Mouse (Mus musculus) stomach, embryonic 14.5 days (tissue): ENCODE data around the gene Hspe1. TPM values are rescaled to one million over a fixed set of nuclear protein-coding genes. Genes with fewer than 3 reads are reported as not detected.

Experiments
- ATAC-seq: fragments of 200-750 bp; cut with Nextera tagmentation; 2 replicates; pipeline ENCODE4 v1.8.0; 2017; ENCODE audit warnings: low read depth, moderate TSS enrichment; ENCODE audit not compliant: insufficient number of reproducible peaks, insufficient read depth, low FRiP score
- H3K27ac ChIP-seq: fragments of 300-500 bp; sonication (generic); 2 replicates; pipeline ENCODE4 v1.5.1; 2014; ENCODE audit warnings: mild to moderate bottlenecking, low read length, moderate library complexity, mixed read lengths
- H3K27me3 ChIP-seq: fragments of 300-500 bp; sonication (generic); 2 replicates; pipeline ENCODE4 v1.6.1; 2014; ENCODE audit warnings: low read length, control low read depth, mixed read lengths; ENCODE audit not compliant: control insufficient read depth, insufficient read depth
- H3K36me3 ChIP-seq: fragments of 300-500 bp; sonication (generic); 2 replicates; pipeline ENCODE4 v1.6.1; 2014; ENCODE audit warnings: mild to moderate bottlenecking, control low read depth, low read length, moderate library complexity, mixed read lengths; ENCODE audit not compliant: control insufficient read depth, insufficient read depth
- H3K4me1 ChIP-seq: fragments of 300-500 bp; sonication (generic); 2 replicates; pipeline ENCODE4 v1.6.1; 2014; ENCODE audit warnings: low read length, control low read depth, mixed read lengths; ENCODE audit not compliant: control insufficient read depth, insufficient read depth
- H3K4me2 ChIP-seq: fragments of 300-500 bp; sonication (generic); replicated peaks from 2 replicates; pipeline ENCODE4 v1.6.1; 2014; ENCODE audit warnings: low read depth, low read length, control low read depth
- H3K4me3 ChIP-seq: fragments of 300-500 bp; sonication (generic); 2 replicates; pipeline ENCODE4 v1.5.1; 2014; ENCODE audit warnings: low read depth, low read length, control low read depth
- H3K9ac ChIP-seq: fragments of 300-500 bp; sonication (generic); replicated peaks from 2 replicates; pipeline ENCODE4 v1.6.1; 2014; ENCODE audit warnings: low read depth, mild to moderate bottlenecking, control low read depth, low read length, moderate library complexity, mixed read lengths
- H3K9me3 ChIP-seq: fragments of 300-500 bp; sonication (generic); 2 replicates; pipeline ENCODE4 v1.6.1; 2016; ENCODE audit warnings: low read depth, low read length, control low read depth; ENCODE audit not compliant: control insufficient read depth
- WGBS: fragments of 180-500 bp; shearing (Covaris S2); extraction: QIAGEN DNeasy Blood & Tissue Kit; methylation state at CpG from one replicate; pipeline ENCODE4 v1.1.7; 2014; 5-methylcytosine and 5-hydroxymethylcytosine counted together
- polyA plus RNA-seq: library from polyadenylated mRNA; unstranded; fragments of >200 nt; fragmentation: Nextera tagmentation; extraction: Ambion mirVana; gene quantifications from 2 replicates; pipeline ENCODE4 v1.2.1, GENCODE M21; 2014

Hspe1 gene
- polyA plus RNA-seq, 1 experiment from 2014 or later, result 407 TPM

DNA sequence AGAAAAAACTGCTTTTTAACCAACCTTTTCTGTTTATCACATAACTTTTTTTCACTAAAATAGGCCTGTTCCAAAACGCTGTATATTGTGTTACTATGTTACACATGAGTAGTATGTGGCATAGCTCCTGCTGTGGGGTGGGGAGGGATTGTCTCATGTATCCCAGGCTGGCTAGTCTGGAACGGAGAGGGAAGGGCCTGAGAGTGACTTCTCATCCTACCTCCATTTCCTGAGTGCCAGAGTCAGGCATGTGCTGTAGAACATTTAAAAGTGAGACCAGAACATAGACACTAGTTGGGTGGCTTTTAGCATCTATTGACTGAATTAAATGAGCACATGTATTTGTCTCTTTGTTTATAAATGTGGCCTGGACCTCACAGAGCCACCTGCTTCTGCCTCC lies 45.2 kb downstream of the Hspe1 start:
- no peaks in the 10 kb centered on the region for H3K27me3 ChIP-seq
- H3K4me3 ChIP-seq, result no peak overlapping the region
- WGBS, result 70% methylated on average over 2 of the region's 2 CpGs
- H3K36me3 ChIP-seq, result no peaks in the 10 kb centered on the region
- no peaks in the 10 kb centered on the region for H3K9me3 ChIP-seq
- H3K4me1 ChIP-seq, result peaks cover 9% of the 10 kb centered on the region; the same call in 1 of the 2 replicates
- ATAC-seq, result no peak
- peak overlapping the region; percentile 21; the same call in 1 of the 2 replicates for H3K9ac ChIP-seq
- no peak overlapping the region for H3K27ac ChIP-seq
- no peak overlapping the region for H3K4me2 ChIP-seq

DNA sequence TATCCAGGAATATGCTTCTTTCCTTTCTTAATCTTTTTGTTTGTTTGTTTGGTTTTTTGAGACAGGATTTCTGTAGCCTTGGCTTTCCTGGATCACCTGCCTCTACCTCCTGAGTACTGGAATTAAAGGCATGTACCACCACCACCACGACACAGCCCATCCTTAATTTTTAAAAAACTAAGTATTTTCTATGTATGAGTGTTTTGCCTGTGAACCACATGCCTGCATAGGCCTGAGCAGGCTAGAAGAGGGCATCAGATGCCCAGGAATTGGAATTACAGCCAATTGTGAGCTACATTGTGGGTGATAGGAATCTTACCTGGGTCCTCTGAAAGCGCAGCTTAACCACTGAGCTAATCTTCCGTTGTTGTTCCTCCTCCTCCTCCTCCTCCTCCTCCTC lies 46.4 kb downstream of the Hspe1 start:
- Histone ChIP-seq H3K27ac (no peak overlapping the region), H3K9me3 (no peaks in the 10 kb centered on the region), H3K4me1 (peaks cover 9% of the 10 kb centered on the region; the same call in 1 of the 2 replicates), H3K9ac (no peak overlapping the region), H3K36me3 (0 out of 2 replicates have a peak, but pooled peaks cover 4% of the 10 kb centered on the region), H3K4me2 (no peak overlapping the region), H3K27me3 (no peaks in the 10 kb centered on the region), H3K4me3 (no peak overlapping the region)
- ATAC-seq, result no peak
- 97% methylated on average over 3 of the region's 3 CpGs for WGBS

DNA sequence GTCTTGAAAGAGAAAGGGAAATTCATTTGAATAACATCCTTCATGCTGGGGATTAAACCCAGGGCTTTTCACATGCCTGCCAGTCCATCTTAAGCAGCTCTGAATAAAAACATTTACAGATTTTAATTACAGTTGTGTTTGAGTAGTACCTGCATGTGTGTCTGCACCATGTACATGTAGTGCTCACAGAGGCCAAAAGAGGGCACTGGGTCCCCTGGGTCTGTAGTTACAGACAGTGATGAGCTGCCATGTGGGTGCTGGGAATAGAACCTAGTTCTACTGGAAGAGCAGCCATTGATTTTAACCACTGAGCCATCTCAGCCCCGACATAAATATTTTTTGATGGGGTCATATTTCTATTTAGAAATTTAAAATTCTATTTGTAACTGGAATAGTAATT lies 47.9 kb downstream of the Hspe1 start:
- Histone ChIP-seq H3K36me3 (peaks cover 12% of the 10 kb centered on the region; the same call in 1 of the 2 replicates), H3K27ac (no peak overlapping the region), H3K4me1 (peaks cover 6% of the 10 kb centered on the region; the same call in 1 of the 2 replicates), H3K9me3 (no peaks in the 10 kb centered on the region), H3K4me3 (no peak overlapping the region), H3K27me3 (no peaks in the 10 kb centered on the region), H3K9ac (no peak overlapping the region), H3K4me2 (no peak overlapping the region)
- WGBS, result 95% methylated on average over 1 of the region's 1 CpGs
- no peak for ATAC-seq

Other genes with a start within 250 kb of the Hspe1 start
- 22.5 and 23.7 TPM in 2 replicates for gene Ankrd44, start 161.7 kb upstream of the Hspe1 start, polyA plus RNA-seq
- gene Sf3b1, start 60.7 kb upstream of the Hspe1 start, polyA plus RNA-seq, result 334 and 363 TPM in 2 replicates
- 19.7 and 24.1 TPM in 2 replicates for gene Coq10b, start 35.4 kb upstream of the Hspe1 start, polyA plus RNA-seq
- gene Hspd1, start 111 bp downstream of the Hspe1 start, polyA plus RNA-seq, result 298 and 302 TPM in 2 replicates
- 159 and 162 TPM in 2 replicates for gene Mob4, start 43.1 kb downstream of the Hspe1 start, polyA plus RNA-seq
- 12.8 and 12.9 TPM in 2 replicates for gene Rftn2, start 138.7 kb downstream of the Hspe1 start, polyA plus RNA-seq
- gene Mars2, start 149.0 kb downstream of the Hspe1 start, polyA plus RNA-seq, result 2.7 and 3.0 TPM in 2 replicates